Mouse (Mus musculus): ENCODE measurements around the gene Snx10. TPM values are rescaled to one million over a fixed set of nuclear protein-coding genes. Genes with fewer than 3 reads are reported as not detected.
"Not testable (repeated sequence)": the region's sequence is repeated elsewhere in the genome, so short reads cannot be mapped to it uniquely, and the experiment has no call there.

The Snx10 gene
- 15.8 TPM for polyA plus RNA-seq (2021)

- no peak for TF ChIP-seq CTCF (IDR thresholded peaks at IDR 0.05)
- POLR2A ChIA-PET: interaction anchor here (0.6 to 0.7 kb wide), 3 partner anchors 20 to 98 kb away, joined by 3 to 6 read pairs (median 4); no protein-coding TSS in a partner anchor
- CTCF ChIA-PET: interaction anchor here (1.2 kb wide), 1 partner anchor 14 kb away, joined by 3 read pairs; no protein-coding TSS in a partner anchor
- no peaks in the 10 kb centered on the region for H3K27me3 ChIP-seq
- in situ Hi-C loops (cut with MboI; ENCODE audit: low pct_unique_long_range_greater_than_20kb): no loop called here
- no peak for DNase-seq (ENCODE audit: low read depth, low spot score)
- peak; percentile 39 for ATAC-seq
Observed at GRCm38 (mm10) chr6:51523807-51524320, at the start of gene Snx10. TSS of gene Snx10 (plus strand) at chr6:51523901.

DNA sequence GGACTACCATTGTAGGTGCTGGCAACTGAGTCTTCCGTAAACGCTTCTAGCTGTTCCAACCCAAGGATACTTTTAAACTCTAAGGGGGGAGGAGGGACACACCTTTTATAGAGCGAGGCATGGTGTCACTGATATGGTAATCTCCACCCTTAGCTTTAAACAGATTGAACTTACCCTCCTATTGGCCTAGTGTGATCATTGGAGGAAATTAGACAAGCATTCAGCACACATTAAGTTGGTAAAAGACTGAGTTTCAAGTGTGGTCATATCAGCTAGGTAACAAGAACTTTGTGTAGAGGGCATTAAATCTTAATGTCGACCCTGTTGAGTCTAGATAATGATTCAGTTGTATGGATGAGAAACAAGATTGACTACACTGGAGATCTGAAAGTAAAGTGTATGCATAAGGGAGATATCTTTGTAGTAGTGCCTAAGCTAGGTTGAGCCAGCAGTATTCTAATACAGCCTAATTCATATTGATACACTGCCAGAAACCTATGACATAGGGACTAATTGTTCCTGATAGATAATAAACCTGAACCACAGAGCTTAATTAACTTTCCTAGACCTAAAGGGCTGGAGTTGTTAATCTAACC is 44.5 kb upstream of the Snx10 start:
- ATAC-seq (no peak), DNase-seq (ENCODE audit: low read depth, low spot score) (no peak)
- in situ Hi-C loops (cut with MboI; ENCODE audit: low pct_unique_long_range_greater_than_20kb): no loop called here
- ChIA-PET CTCF (interaction anchor here (1.4 to 1.8 kb wide), 2 partner anchors 11 to 101 kb away, joined by 3 to 7 read pairs; no protein-coding TSS in a partner anchor), POLR2A (interaction anchor here (0.5 to 1.7 kb wide), 2 partner anchors 8 to 46 kb away, joined by 4 to 7 read pairs; no protein-coding TSS in a partner anchor)
- H3K27me3 ChIP-seq: no peaks in the 10 kb centered on the region
- TF ChIP-seq CTCF (IDR thresholded peaks at IDR 0.05): no peak

- in situ Hi-C loops (cut with MboI; ENCODE audit: low pct_unique_long_range_greater_than_20kb): no loop called here
- no peak for ATAC-seq
- TF ChIP-seq CTCF (IDR thresholded peaks at IDR 0.05): no peak
- ChIA-PET POLR2A (no interaction called here), CTCF (interaction anchor here (1.0 kb wide), 1 partner anchor 28 kb away, joined by 3 read pairs; no protein-coding TSS in a partner anchor)
- no peak for DNase-seq (ENCODE audit: low read depth, low spot score)
- no peaks in the 10 kb centered on the region for H3K27me3 ChIP-seq
Observed at GRCm38 (mm10) chr6:51481548-51481947, 42.2 kb upstream of the Snx10 start.

DNA sequence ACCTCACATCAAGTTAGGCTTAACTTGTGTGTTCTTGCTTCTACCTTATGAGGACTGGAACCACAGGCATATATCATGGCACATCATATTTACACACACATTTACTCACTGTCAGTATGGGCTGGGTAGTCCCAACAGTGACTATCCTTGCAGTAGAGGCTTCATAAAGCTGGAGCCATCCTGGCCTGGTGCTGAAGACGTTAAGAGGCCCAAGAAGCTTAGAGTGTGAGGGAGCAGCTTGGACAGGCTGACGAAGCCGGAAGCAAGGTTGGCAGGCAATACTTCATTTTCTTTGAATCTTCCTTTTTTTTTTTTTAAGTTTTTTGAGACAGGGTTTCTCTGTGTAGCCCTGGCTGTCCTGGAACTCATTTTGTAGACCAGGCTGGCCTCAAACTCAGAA is 39.8 kb upstream of the Snx10 start:
- no peak for ATAC-seq

DNA sequence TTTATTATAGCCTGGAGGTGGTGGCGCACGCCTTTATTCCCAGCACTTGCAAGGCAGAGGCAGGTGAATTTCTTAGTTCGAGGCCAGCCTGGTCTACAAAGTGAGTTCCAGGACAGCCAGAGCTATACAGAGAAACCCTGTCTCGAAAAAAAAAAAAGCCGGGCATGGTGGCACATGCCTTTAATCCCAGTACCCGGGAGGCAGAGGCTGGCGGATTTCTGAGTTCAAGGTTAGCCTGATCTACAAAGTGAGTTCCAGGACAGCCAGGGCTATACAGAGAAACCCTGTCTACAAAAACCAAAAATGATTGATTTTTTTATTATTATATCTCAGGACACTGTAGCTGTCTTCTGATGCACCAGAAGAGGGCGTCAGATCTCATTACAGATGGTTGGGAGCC is 39.1 kb upstream of the Snx10 start:
- POLR2A ChIA-PET: interaction anchor here (0.7 kb wide), 1 partner anchor 25 kb away, joined by 3 read pairs; no protein-coding TSS in a partner anchor
- DNase-seq (ENCODE audit: low read depth, low spot score); in situ Hi-C loops (cut with MboI; ENCODE audit: low pct_unique_long_range_greater_than_20kb); H3K27me3 ChIP-seq; ATAC-seq; CTCF ChIA-PET: not testable (repeated sequence)
- peak; percentile 33 for TF ChIP-seq CTCF (IDR thresholded peaks at IDR 0.05)

More for the DNA sequence above, 39.8 kb upstream of the Snx10 start:
- POLR2A ChIA-PET: interaction anchor here (0.6 kb wide), 1 partner anchor 12 kb away, joined by 3 read pairs; no protein-coding TSS in a partner anchor
- no peaks in the 10 kb centered on the region for H3K27me3 ChIP-seq
- no peak for TF ChIP-seq CTCF (IDR thresholded peaks at IDR 0.05)
- CTCF ChIA-PET: no interaction called here
- in situ Hi-C loops (cut with MboI; ENCODE audit: low pct_unique_long_range_greater_than_20kb): no loop called here
- no peak for DNase-seq (ENCODE audit: low read depth, low spot score)

- ChIA-PET CTCF (interaction anchor here (0.7 to 1.1 kb wide), 2 partner anchors 15 to 24 kb away, joined by 3 read pairs; no protein-coding TSS in a partner anchor), POLR2A (interaction anchor here (0.6 to 0.7 kb wide), 2 partner anchors 130 to 710 kb away, joined by 3 to 4 read pairs; no protein-coding TSS in a partner anchor)
- DNase-seq (ENCODE audit: low read depth, low spot score) (no peak), ATAC-seq (no peak)
- TF ChIP-seq CTCF (IDR thresholded peaks at IDR 0.05): no peak
- no peaks in the 10 kb centered on the region for H3K27me3 ChIP-seq
- in situ Hi-C loops (cut with MboI; ENCODE audit: low pct_unique_long_range_greater_than_20kb): no loop called here
Observed at GRCm38 (mm10) chr6:51485646-51486045, 38.1 kb upstream of the Snx10 start.

- in situ Hi-C loops (cut with MboI; ENCODE audit: low pct_unique_long_range_greater_than_20kb): no loop called here
- CTCF ChIA-PET: interaction anchor here (0.7 to 1.1 kb wide), 2 partner anchors 14 to 23 kb away, joined by 3 read pairs; no protein-coding TSS in a partner anchor
- no peak for TF ChIP-seq CTCF (IDR thresholded peaks at IDR 0.05)
- ATAC-seq: no peak
- no peaks in the 10 kb centered on the region for H3K27me3 ChIP-seq
- POLR2A ChIA-PET: interaction anchor here (0.6 to 0.7 kb wide), 2 partner anchors 130 to 709 kb away, joined by 3 to 4 read pairs; no protein-coding TSS in a partner anchor
- DNase-seq (ENCODE audit: low read depth, low spot score): no peak
Observed at GRCm38 (mm10) chr6:51486076-51486710, 37.5 kb upstream of the Snx10 start.

- DNase-seq (ENCODE audit: low read depth, low spot score) (no peak), ATAC-seq (no peak)
- no peaks in the 10 kb centered on the region for H3K27me3 ChIP-seq
- ChIA-PET CTCF (interaction anchor here (1.1 kb wide), 1 partner anchor 13 kb away, joined by 3 read pairs; no protein-coding TSS in a partner anchor), POLR2A (interaction anchor here (0.9 kb wide), 1 partner anchor 18 kb away, joined by 3 read pairs; no protein-coding TSS in a partner anchor)
- in situ Hi-C loops (cut with MboI; ENCODE audit: low pct_unique_long_range_greater_than_20kb): no loop called here
- TF ChIP-seq CTCF (IDR thresholded peaks at IDR 0.05): no peak
Observed at GRCm38 (mm10) chr6:51486731-51487130, 37.0 kb upstream of the Snx10 start.

DNA sequence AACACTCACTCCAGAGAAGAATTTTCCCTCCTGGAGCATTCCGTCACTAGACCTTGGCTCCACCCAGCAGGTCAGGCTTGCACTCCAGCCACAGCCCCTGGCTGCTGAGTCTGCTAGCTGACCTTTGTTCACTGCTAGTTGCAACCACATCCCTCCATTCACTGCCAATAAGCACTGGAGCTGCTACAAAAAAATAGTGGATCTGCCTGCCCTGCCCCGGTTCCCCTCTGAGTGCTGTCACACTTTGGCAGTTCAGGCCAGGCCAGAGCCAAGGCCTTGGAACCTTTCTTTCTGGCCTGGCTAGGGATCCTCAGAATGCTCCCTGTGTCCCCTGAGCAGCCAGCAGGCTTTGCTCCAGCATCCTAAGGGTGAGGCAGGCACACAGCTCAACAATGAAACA is 33.9 kb upstream of the Snx10 start:
- DNase-seq (ENCODE audit: low read depth, low spot score): no peak
- no peaks in the 10 kb centered on the region for H3K27me3 ChIP-seq
- TF ChIP-seq CTCF (IDR thresholded peaks at IDR 0.05): no peak
- ATAC-seq: no peak
- ChIA-PET POLR2A (interaction anchor here (0.7 kb wide), 1 partner anchor 70 kb away, joined by 7 read pairs; no protein-coding TSS in a partner anchor), CTCF (no interaction called here)
- in situ Hi-C loops (cut with MboI; ENCODE audit: low pct_unique_long_range_greater_than_20kb): no loop called here

GRCm38 (mm10) chr6:51497321-51498111 is 26.2 kb upstream of the Snx10 start:
- ATAC-seq: no peak
- TF ChIP-seq CTCF (IDR thresholded peaks at IDR 0.05): no peak
- ChIA-PET POLR2A (no interaction called here), CTCF (interaction anchor here (1.2 kb wide), 1 partner anchor 10 kb away, joined by 4 read pairs; no protein-coding TSS in a partner anchor)
- in situ Hi-C loops (cut with MboI; ENCODE audit: low pct_unique_long_range_greater_than_20kb): no loop called here
- no peak for DNase-seq (ENCODE audit: low read depth, low spot score)
- H3K27me3 ChIP-seq: no peaks in the 10 kb centered on the region
